ENCODE assay signal across 9 mouse cellular contexts in the genomic region with DNA sequence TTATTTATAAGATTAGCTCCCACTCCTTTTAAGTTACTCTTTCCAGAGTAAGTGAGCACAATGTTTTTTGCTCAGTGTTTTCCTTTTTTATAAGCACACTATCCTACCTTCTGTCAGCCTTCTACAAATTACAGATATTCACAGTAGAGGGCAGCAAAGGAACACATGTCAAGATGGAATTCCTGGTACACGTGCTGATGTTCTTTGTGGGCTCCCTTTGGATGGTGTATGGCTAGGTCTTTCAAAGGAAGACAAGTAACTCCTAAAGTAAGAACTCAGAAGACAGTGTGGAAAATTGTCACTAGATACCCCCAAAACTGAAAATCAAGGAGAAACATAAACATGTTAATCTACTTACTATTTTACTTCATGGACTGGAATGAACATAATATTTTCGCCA. TPM values are rescaled to one million over a fixed set of nuclear protein-coding genes. Genes with fewer than 3 reads are reported as not detected.
DNase-seq lines count a peak whose midpoint lies in the region; ATAC-seq lines count a peak whose summit lies in the region.
"Had no signal": no experiment of that assay in that cellular context is flagged by ENCODE, and none has a peak within 500 bp of the region (broad histone marks: within the 10 kb centered on the region; RNA-seq: fewer than 3 reads in every experiment).

No protein-coding gene starts in this region.

- H3K4me2 ChIP-seq in limb, embryonic 11.5 days (ENCODE audit: low read depth, severe bottlenecking): no peak overlapping the region
- H3K4me2 ChIP-seq in midbrain, embryonic 14.5 days (ENCODE audit: low read length): no peak overlapping the region
- H3K4me2 ChIP-seq: limb, embryonic 15.5 days had no signal

- H3K9me3 ChIP-seq in limb, embryonic 11.5 days (ENCODE audit: control insufficient read depth, low read length): no peaks in the 10 kb centered on the region
- no peaks in the 10 kb centered on the region for H3K9me3 ChIP-seq in limb, embryonic 10.5 days (replicated peaks)
- H3K9me3 ChIP-seq in midbrain, embryonic 14.5 days (ENCODE audit: control insufficient read depth, low read length): no peaks in the 10 kb centered on the region
- H3K9me3 ChIP-seq: limb, embryonic 15.5 days had no signal

- 46% methylated on average over 2 of the region's 2 CpGs for WGBS in limb, embryonic 11.5 days
- 49% methylated on average over 2 of the region's 2 CpGs for WGBS in limb, embryonic 10.5 days
- 50% methylated on average over 2 of the region's 2 CpGs for WGBS in midbrain, embryonic 14.5 days

- no peak overlapping the region for H3K4me3 ChIP-seq in limb, embryonic 11.5 days (ENCODE audit: low read depth, low read length)
- no peak overlapping the region for H3K4me3 ChIP-seq in limb, embryonic 10.5 days
- H3K4me3 ChIP-seq in midbrain, embryonic 14.5 days (replicated peaks; ENCODE audit: low read depth, low read length): no peak overlapping the region
- H3K4me3 ChIP-seq: limb, embryonic 15.5 days had no signal

- H3K27ac ChIP-seq in limb, embryonic 11.5 days (replicated peaks; ENCODE audit: low read depth, low read length): no peak overlapping the region
- no peak overlapping the region for H3K27ac ChIP-seq in limb, embryonic 10.5 days
- H3K27ac ChIP-seq in midbrain, embryonic 14.5 days (replicated peaks; ENCODE audit: low read depth, low read length): no peak overlapping the region
- H3K27ac ChIP-seq: limb, embryonic 15.5 days had no signal

- H3K4me1 ChIP-seq in limb, embryonic 11.5 days (ENCODE audit: control insufficient read depth, insufficient read depth, low read length): no peaks in the 10 kb centered on the region
- no peaks in the 10 kb centered on the region for H3K4me1 ChIP-seq in limb, embryonic 10.5 days
- H3K4me1 ChIP-seq in midbrain, embryonic 14.5 days (ENCODE audit: control insufficient read depth, insufficient read depth, low read length): no peaks in the 10 kb centered on the region
- H3K4me1 ChIP-seq: limb, embryonic 15.5 days had no signal

- peak; percentile 56 for DNase-seq in cerebellum, adult 9-10 months
- no peak for DNase-seq in cerebellum, adult 8-10 months
- DNase-seq in limb, embryonic 11.5 days (ENCODE audit: low spot score): no peak
- no peak for DNase-seq in limb, embryonic 10.5 days (ENCODE audit: low spot score)
- peak; percentile 32 for DNase-seq in embryo, embryonic 11.5 days (ENCODE audit: low read depth, low spot score)
- DNase-seq in midbrain, embryonic 14.5 days: peak; percentile 85
- no peak for DNase-seq in thymus, postnatal 14 days
- no peak for DNase-seq in frontal cortex, postnatal 14 days (ENCODE audit: low spot score in 2 of 2)

- H3K36me3 ChIP-seq in limb, embryonic 11.5 days (ENCODE audit: control insufficient read depth, insufficient read depth, low read length): no peaks in the 10 kb centered on the region
- H3K36me3 ChIP-seq in limb, embryonic 10.5 days: no peaks in the 10 kb centered on the region
- H3K36me3 ChIP-seq in midbrain, embryonic 14.5 days (ENCODE audit: control insufficient read depth, insufficient read depth, low read length): no peaks in the 10 kb centered on the region
- H3K36me3 ChIP-seq: limb, embryonic 15.5 days had no signal

- ATAC-seq in limb, embryonic 11.5 days (ENCODE audit: insufficient number of reproducible peaks, low FRiP score, low TSS enrichment, low read depth): 0 out of 2 replicates have a peak, but pooled peaks have one; percentile 31
- ATAC-seq in midbrain, embryonic 14.5 days (ENCODE audit: low FRiP score, low TSS enrichment): peak; percentile 67; the same call in 1 of the 2 replicates

- H3K27me3 ChIP-seq in limb, embryonic 11.5 days (ENCODE audit: control insufficient read depth, insufficient read depth, low read length): no peaks in the 10 kb centered on the region
- no peaks in the 10 kb centered on the region for H3K27me3 ChIP-seq in limb, embryonic 10.5 days (ENCODE audit: low read depth, poor library complexity, severe bottlenecking)
- no peaks in the 10 kb centered on the region for H3K27me3 ChIP-seq in midbrain, embryonic 14.5 days (ENCODE audit: control insufficient read depth, insufficient read depth, low read length)
- H3K27me3 ChIP-seq: limb, embryonic 15.5 days had no signal

- H3K9ac ChIP-seq in limb, embryonic 11.5 days (ENCODE audit: low read length): no peak overlapping the region
- no peak overlapping the region for H3K9ac ChIP-seq in midbrain, embryonic 14.5 days (replicated peaks; ENCODE audit: low read length)
- H3K9ac ChIP-seq: limb, embryonic 15.5 days had no signal

RNA-seq across cellular contexts. Expression of gene Tpk1, which starts 19.9 kb away (rescaled TPM):
- polyA plus RNA-seq in limb, embryonic 11.5 days (2014; fragmentation: Nextera tagmentation; extraction: Ambion mirVana): 7.3 and 7.6 TPM in 2 replicates
- polyA plus RNA-seq in limb, embryonic 10.5 days (2016; fragmentation: Nextera tagmentation; extraction: Ambion mirVana): 6.7 and 7.9 TPM in 2 replicates
- polyA plus RNA-seq in midbrain, embryonic 14.5 days (2014; fragmentation: Nextera tagmentation; extraction: Ambion mirVana): 4.0 and 6.9 TPM in 2 replicates

Comparison
In these comparisons a context has a peak if more than half of its experiments do, and no peak if none do; other contexts are left out.
1. DNase-seq: peak in cerebellum, adult 9-10 months (single experiment), embryo, embryonic 11.5 days (single experiment) and midbrain, embryonic 14.5 days (single experiment); none in cerebellum, adult 8-10 months (single experiment), limb, embryonic 11.5 days (single experiment), limb, embryonic 10.5 days (single experiment), thymus, postnatal 14 days (single experiment) and frontal cortex, postnatal 14 days (0 of 2).